Mouse (Mus musculus) brain, embryonic 14.5 days (tissue): ENCODE results near the gene Elf1.
"Not testable (repeated sequence)": the region's sequence is repeated elsewhere in the genome, so short reads cannot be mapped to it uniquely, and the experiment has no call there.

ENCODE experiments used
- CTCF ChIP-seq: fragments of 200-500 bp; IDR thresholded peaks from 2 replicates; pipeline ENCODE4 v1.5.1; 2012; ENCODE audit warnings: inconsistent platforms, mild to moderate bottlenecking, moderate library complexity, borderline replicate concordance; ENCODE audit not compliant: insufficient read depth, insufficient read length; ENCODE audit errors: extremely low read depth
- POLR2A ChIP-seq: fragments of 200-500 bp; IDR thresholded peaks from 2 replicates; pipeline ENCODE4 v1.6.1; 2012; ENCODE audit warnings: mild to moderate bottlenecking, inconsistent platforms, borderline replicate concordance; ENCODE audit not compliant: poor library complexity, insufficient read depth, insufficient read length, severe bottlenecking; ENCODE audit errors: extremely low read depth

GRCm38 (mm10) chr14:79451681-79452590 lies 29.1 kb upstream of the Elf1 start, which contains the start of gene Kbtbd6:
- not testable (repeated sequence) for TF ChIP-seq POLR2A, CTCF
